Comparison of ENCODE assay signal across 8 mouse cellular contexts in the genomic region with DNA sequence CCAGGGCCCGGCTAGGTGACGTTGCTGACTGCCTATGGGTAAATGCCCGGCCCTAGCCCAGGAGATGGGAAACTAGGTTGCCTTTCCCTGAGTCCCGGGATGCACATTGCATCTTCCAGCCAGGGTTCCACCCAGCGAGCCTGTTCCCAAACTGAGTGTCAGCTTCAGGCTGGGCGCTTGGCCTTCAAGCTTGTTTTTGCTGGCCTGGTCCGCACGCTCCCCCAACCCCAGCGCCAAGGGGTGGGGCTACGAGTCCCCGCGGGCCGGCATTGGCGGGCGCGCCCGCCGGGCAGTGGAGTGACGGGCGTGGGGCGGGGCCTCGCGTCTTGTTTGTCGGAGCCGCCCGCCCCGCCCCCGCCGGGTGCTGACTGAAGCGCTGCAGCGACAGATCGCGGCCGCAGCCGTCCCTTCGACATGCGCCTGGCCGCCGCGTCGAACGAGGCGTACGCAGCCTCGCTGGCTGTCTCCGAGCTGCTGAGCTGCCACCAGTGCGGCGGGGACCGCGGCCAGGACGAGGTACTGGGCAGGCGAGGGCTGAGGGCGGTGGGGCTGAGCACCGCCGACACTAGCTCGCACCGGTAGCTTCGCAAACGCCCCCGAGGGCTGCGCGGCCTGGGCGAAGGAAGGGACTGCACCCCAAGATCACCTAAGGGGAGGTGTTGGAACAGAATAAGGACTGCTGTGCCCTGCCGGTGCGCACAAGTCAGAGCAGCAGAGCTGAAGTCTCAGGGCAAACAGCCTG.
DNase-seq lines count a peak whose midpoint lies in the region; ATAC-seq and TF ChIP-seq lines count a peak whose summit lies in the region.

No protein-coding gene starts in this region.

- no peak for TF ChIP-seq POLR2A in bone marrow macrophage, adult 2 months (IDR thresholded peaks at IDR 0.05; ENCODE audit: borderline replicate concordance, low read depth, low read length)
- no peak for TF ChIP-seq POLR2A in limb, embryonic 14.5 days (IDR thresholded peaks at IDR 0.05; ENCODE audit: borderline replicate concordance, extremely low read depth, insufficient read depth, insufficient read length)
- peak; percentile 89 for TF ChIP-seq POLR2A in spleen, adult 2 months (IDR thresholded peaks at IDR 0.05; ENCODE audit: low read depth, low read length)

- no peaks in the 10 kb centered on the region for H3K27me3 ChIP-seq in embryonic facial prominence, embryonic 15.5 days
- no peaks in the 10 kb centered on the region for H3K27me3 ChIP-seq in limb, embryonic 14.5 days (ENCODE audit: control insufficient read depth, insufficient read depth, low read length)
- no peaks in the 10 kb centered on the region for H3K27me3 ChIP-seq in midbrain, embryonic 16.5 days (ENCODE audit: control insufficient read depth, insufficient read depth, low read depth, low read length)
- H3K27me3 ChIP-seq in spleen, adult 2 months (ENCODE audit: control insufficient read depth, insufficient read depth, low read length): no peaks in the 10 kb centered on the region

- peak overlapping the region; percentile 80 for H3K9ac ChIP-seq in embryonic facial prominence, embryonic 15.5 days
- H3K9ac ChIP-seq in limb, embryonic 14.5 days (ENCODE audit: low read depth, low read length, severe bottlenecking): peak overlapping the region; percentile 72
- peak overlapping the region; percentile 84 for H3K9ac ChIP-seq in midbrain, embryonic 16.5 days (ENCODE audit: low read depth, low read length)

- no peaks in the 10 kb centered on the region for H3K9me3 ChIP-seq in embryonic facial prominence, embryonic 15.5 days (replicated peaks)
- H3K9me3 ChIP-seq in limb, embryonic 14.5 days (ENCODE audit: control insufficient read depth, low read length): no peaks in the 10 kb centered on the region
- H3K9me3 ChIP-seq in midbrain, embryonic 16.5 days (replicated peaks; ENCODE audit: control insufficient read depth, low read length, poor library complexity, severe bottlenecking): no peaks in the 10 kb centered on the region

- peaks cover 38% of the 10 kb centered on the region for H3K4me1 ChIP-seq in bone marrow macrophage, adult 2 months (ENCODE audit: control insufficient read depth, insufficient read depth, low read length)
- H3K4me1 ChIP-seq in embryonic facial prominence, embryonic 15.5 days: peaks cover 23% of the 10 kb centered on the region
- peaks cover 6% of the 10 kb centered on the region for H3K4me1 ChIP-seq in limb, embryonic 14.5 days (ENCODE audit: control insufficient read depth, insufficient read depth, low read length)
- H3K4me1 ChIP-seq in midbrain, embryonic 16.5 days (ENCODE audit: control insufficient read depth, insufficient read depth, low read length): peaks cover 13% of the 10 kb centered on the region
- peaks cover 21% of the 10 kb centered on the region for H3K4me1 ChIP-seq in spleen, adult 2 months (ENCODE audit: control insufficient read depth, insufficient read depth, insufficient read length)

- peak overlapping the region; percentile 88 for H3K27ac ChIP-seq in bone marrow macrophage, adult 2 months (ENCODE audit: insufficient read depth, low read depth, low read length)
- H3K27ac ChIP-seq in embryonic facial prominence, embryonic 15.5 days (replicated peaks): peak overlapping the region; percentile 98
- peak overlapping the region; percentile 86 for H3K27ac ChIP-seq in limb, embryonic 14.5 days (replicated peaks; ENCODE audit: low read depth, low read length)
- peak overlapping the region; percentile 95 for H3K27ac ChIP-seq in midbrain, embryonic 16.5 days (ENCODE audit: low read length)
- H3K27ac ChIP-seq in spleen, adult 2 months (ENCODE audit: insufficient read depth, low read length): peak overlapping the region; percentile 99

- under 1% methylated on average over 65 of the region's 65 CpGs for WGBS in embryonic facial prominence, embryonic 15.5 days
- WGBS in limb, embryonic 14.5 days: under 1% methylated on average over 44 of the region's 65 CpGs
- under 1% methylated on average over 59 of the region's 65 CpGs for WGBS in midbrain, embryonic 16.5 days
- WGBS in spleen, adult 2 months: under 1% methylated on average over 65 of the region's 65 CpGs

- H3K4me2 ChIP-seq in embryonic facial prominence, embryonic 15.5 days (replicated peaks): peak overlapping the region; percentile 83
- H3K4me2 ChIP-seq in limb, embryonic 14.5 days (replicated peaks; ENCODE audit: low read depth, low read length, severe bottlenecking): peak overlapping the region; percentile 64
- H3K4me2 ChIP-seq in midbrain, embryonic 16.5 days (ENCODE audit: low read length): peak overlapping the region; percentile 76

- H3K4me3 ChIP-seq in bone marrow macrophage, adult 2 months (ENCODE audit: insufficient read depth, low read length): peak overlapping the region; percentile 79
- peak overlapping the region; percentile 81 for H3K4me3 ChIP-seq in embryonic facial prominence, embryonic 15.5 days (replicated peaks)
- peak overlapping the region; percentile 76 for H3K4me3 ChIP-seq in limb, embryonic 14.5 days (replicated peaks; ENCODE audit: low read length)
- H3K4me3 ChIP-seq in midbrain, embryonic 16.5 days (ENCODE audit: low read depth, low read length): peak overlapping the region; percentile 69
- H3K4me3 ChIP-seq in spleen, adult 2 months (ENCODE audit: extremely low read depth, insufficient read depth, insufficient read length): peak overlapping the region; percentile 88

- no peak for TF ChIP-seq CTCF in bone marrow macrophage, adult 2 months (IDR thresholded peaks at IDR 0.05; ENCODE audit: low read depth, low read length)
- peak; percentile 11; the same call in 1 of the 2 replicates for TF ChIP-seq CTCF in spleen, adult 2 months (IDR thresholded peaks at IDR 0.05; ENCODE audit: extremely low read depth, insufficient read depth, insufficient read length, insufficient replicate concordance)

- ATAC-seq in embryonic facial prominence, embryonic 15.5 days (ENCODE audit: insufficient number of reproducible peaks, low FRiP score, low TSS enrichment, low read depth): peak; percentile 98
- peak; percentile 98 for ATAC-seq in limb, embryonic 14.5 days (ENCODE audit: low FRiP score, low read depth)
- ATAC-seq in midbrain, embryonic 16.5 days: peak; percentile 96

- DNase-seq in B cell, adult 2 months: peak; percentile 94
- DNase-seq in heart, adult 9 months (ENCODE audit: low spot score in 2 of 2): peak; percentile 93 to 95
- DNase-seq in kidney, adult 9 months: peak; percentile 91
- DNase-seq in limb, embryonic 14.5 days (ENCODE audit: low spot score): peak; percentile 96
- DNase-seq in spleen, adult 2 months (ENCODE audit: low read depth in 1 of 2, low spot score in 2 of 2): peak; percentile 81 to 94

- H3K36me3 ChIP-seq in embryonic facial prominence, embryonic 15.5 days: no peaks in the 10 kb centered on the region
- H3K36me3 ChIP-seq in limb, embryonic 14.5 days (ENCODE audit: control insufficient read depth, insufficient read depth, low read length): no peaks in the 10 kb centered on the region
- H3K36me3 ChIP-seq in midbrain, embryonic 16.5 days (ENCODE audit: control insufficient read depth, insufficient read depth, low read length): no peaks in the 10 kb centered on the region
- H3K36me3 ChIP-seq in spleen, adult 2 months (ENCODE audit: control insufficient read depth, insufficient read depth, low read length): no peaks in the 10 kb centered on the region

Comparison
In these comparisons a context has a peak if more than half of its experiments do, and no peak if none do; other contexts are left out.
1. Peak in every context shown above with its lines: DNase-seq, ATAC-seq, H3K4me3 ChIP-seq and H3K27ac ChIP-seq.